Comparison of ENCODE assay signal across 12 mouse cellular contexts in genomic region chr4:118147547-118148316, GRCm38 (mm10). TPM values are rescaled to one million over a fixed set of nuclear protein-coding genes. Genes with fewer than 3 reads are reported as not detected.
DNase-seq lines count a peak whose midpoint lies in the region; ATAC-seq and TF ChIP-seq lines count a peak whose summit lies in the region.
"Had no signal": no experiment of that assay in that cellular context is flagged by ENCODE, and none has a peak within 500 bp of the region (broad histone marks: within the 10 kb centered on the region; RNA-seq: fewer than 3 reads in every experiment).

No protein-coding gene starts in this region.

- H3K4me3 ChIP-seq in forebrain, postnatal 0 days (ENCODE audit: low read depth, low read length), result no peak overlapping the region
- H3K4me3 ChIP-seq: erythroblast, embryonic 14.5 days; liver, embryonic 13.5 days had no signal

- H3K9me3 ChIP-seq in forebrain, postnatal 0 days (ENCODE audit: low read length), result no peaks in the 10 kb centered on the region
- H3K9me3 ChIP-seq: G1E; liver, embryonic 13.5 days had no signal

- peak; percentile 59 for DNase-seq in cerebellum, adult 11-12 months
- no peak for DNase-seq in cerebellum, adult 11 months
- peak; percentile 44 for DNase-seq in kidney, adult 9 months
- DNase-seq in kidney, postnatal 10 days, result no peak
- DNase-seq in gastrocnemius, postnatal 25 days, result peak; percentile 86
- DNase-seq in left cerebral cortex, adult 9 months (ENCODE audit: low spot score in 2 of 2), result peak; percentile 64
- no peak for DNase-seq in thymus, adult 18-20 months
- DNase-seq in forebrain, postnatal 0 days, result no peak
- DNase-seq: kidney, postnatal 25 days; liver, embryonic 13.5 days had no signal

- no peak overlapping the region for H3K27ac ChIP-seq in forebrain, postnatal 0 days (ENCODE audit: low read depth, low read length)
- H3K27ac ChIP-seq: liver, embryonic 13.5 days had no signal

- H3K4me2 ChIP-seq in forebrain, postnatal 0 days (ENCODE audit: low read depth), result no peak overlapping the region
- H3K4me2 ChIP-seq: liver, embryonic 13.5 days had no signal

- WGBS in forebrain, postnatal 0 days, result 89% methylated on average over 19 of the region's 19 CpGs

- H3K9ac ChIP-seq in forebrain, postnatal 0 days, result no peak overlapping the region
- H3K9ac ChIP-seq: liver, embryonic 13.5 days had no signal

- H3K27me3 ChIP-seq in forebrain, postnatal 0 days (ENCODE audit: insufficient read depth, low read length), result no peaks in the 10 kb centered on the region
- H3K27me3 ChIP-seq: liver, embryonic 13.5 days had no signal

- no peaks in the 10 kb centered on the region for H3K4me1 ChIP-seq in forebrain, postnatal 0 days (ENCODE audit: insufficient read depth)

- peaks cover 90% of the 10 kb centered on the region for H3K36me3 ChIP-seq in forebrain, postnatal 0 days (ENCODE audit: insufficient read depth)

- no peak for ATAC-seq in forebrain, postnatal 0 days

- TF ChIP-seq CTCF in forebrain, postnatal 0 days (IDR thresholded peaks at IDR 0.05; ENCODE audit: low read depth), result no peak

RNA-seq across cellular contexts. Expression of gene St3gal3, which starts 13.0 kb away (rescaled TPM):
- total RNA-seq in gastrocnemius, postnatal 25 days (2021), result 10 to 100 TPM; 65.8 to 74.1 TPM
- 32.6 and 36.1 TPM in 2 replicates for total RNA-seq in forebrain, postnatal 0 days (2014; rRNA removed)
- polyA plus RNA-seq in forebrain, postnatal 0 days (2015; fragmentation: Nextera tagmentation; extraction: Ambion mirVana), result 11.2 and 11.3 TPM in 2 replicates

RNA-seq across cellular contexts. Expression of gene Kdm4a, which starts 32.1 kb away (rescaled TPM):
- total RNA-seq in gastrocnemius, postnatal 25 days (2021), result 10 to 100 TPM; 14.7 to 20.9 TPM
- 96.5 and 122 TPM in 2 replicates for total RNA-seq in forebrain, postnatal 0 days (2014; rRNA removed)
- polyA plus RNA-seq in forebrain, postnatal 0 days (2015; fragmentation: Nextera tagmentation; extraction: Ambion mirVana), result 29.7 and 39.0 TPM in 2 replicates

Comparison
In these comparisons a context has a peak if more than half of its experiments do, and no peak if none do; other contexts are left out.
1. DNase-seq: peak in cerebellum, adult 11-12 months (single experiment), kidney, adult 9 months (single experiment), gastrocnemius, postnatal 25 days (single experiment) and left cerebral cortex, adult 9 months (2 of 2); none in cerebellum, adult 11 months (single experiment), kidney, postnatal 10 days (single experiment), thymus, adult 18-20 months (0 of 2) and forebrain, postnatal 0 days (single experiment).